In the genomic region with DNA sequence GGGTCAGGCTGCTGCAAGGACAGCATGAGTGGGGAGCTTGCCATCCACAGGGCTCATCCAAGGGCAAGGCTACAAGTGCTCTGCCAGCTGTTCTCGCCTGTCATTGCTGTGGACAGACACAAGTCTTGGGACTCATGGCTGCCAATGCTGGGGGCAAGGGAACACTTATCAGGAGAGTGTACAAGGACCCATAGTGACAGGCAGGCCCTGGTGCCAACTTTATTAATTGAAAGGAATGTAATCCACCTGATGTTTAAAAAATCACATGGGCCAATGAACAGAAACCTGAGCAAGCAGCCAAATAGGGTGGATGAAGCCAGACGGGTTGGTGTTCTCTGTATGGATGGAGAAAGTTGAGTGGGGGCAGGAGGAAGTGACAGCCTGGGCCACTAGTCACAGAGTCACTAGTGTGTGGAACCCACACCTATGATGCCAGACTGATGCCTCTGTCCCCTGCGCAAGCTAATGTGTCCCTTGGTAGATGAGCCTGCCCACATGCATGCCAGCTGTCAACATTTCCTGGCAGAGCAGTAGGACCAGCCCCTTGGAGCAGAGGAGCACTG, we compare ENCODE assay signal across 13 mouse cellular contexts.
DNase-seq lines count a peak whose midpoint lies in the region; ATAC-seq and TF ChIP-seq lines count a peak whose summit lies in the region.
"Had no signal": no experiment of that assay in that cellular context is flagged by ENCODE, and none has a peak within 500 bp of the region (broad histone marks: within the 10 kb centered on the region; RNA-seq: fewer than 3 reads in every experiment).

No protein-coding gene starts in this region.

- no peaks in the 10 kb centered on the region for H3K9me3 ChIP-seq in hindbrain, embryonic 16.5 days (ENCODE audit: control insufficient read depth, low read length)
- no peaks in the 10 kb centered on the region for H3K9me3 ChIP-seq in hindbrain, embryonic 10.5 days
- no peaks in the 10 kb centered on the region for H3K9me3 ChIP-seq in forebrain, embryonic 10.5 days

- TF ChIP-seq POLR2A in myocyte (IDR thresholded peaks at IDR 0.05; ENCODE audit: insufficient read length, low read depth): no peak

- H3K79me2 ChIP-seq in myocyte (ENCODE audit: control insufficient read depth, insufficient read depth): no peaks in the 10 kb centered on the region

- H3K27ac ChIP-seq in hindbrain, embryonic 16.5 days (ENCODE audit: low read depth, low read length): no peak overlapping the region
- no peak overlapping the region for H3K27ac ChIP-seq in hindbrain, embryonic 10.5 days
- H3K27ac ChIP-seq in forebrain, embryonic 10.5 days: no peak overlapping the region
- H3K27ac ChIP-seq: liver, embryonic 14.5 days; stomach, postnatal 0 days had no signal

- DNase-seq in hindbrain, embryonic 10.5 days (ENCODE audit: low spot score): no peak
- DNase-seq in ovary, adult 18-20 months (ENCODE audit: low spot score): peak; percentile 31
- no peak for DNase-seq in ovary, postnatal 14 days (ENCODE audit: low spot score)
- DNase-seq in gastrocnemius, postnatal 36 days: peak; percentile 26 to 47
- DNase-seq in left cerebral cortex, adult 9 months (ENCODE audit: low spot score in 2 of 2): no peak
- DNase-seq in forebrain, embryonic 10.5 days (ENCODE audit: extremely low spot score, low spot score): no peak
- DNase-seq: right cerebral cortex, postnatal 25 days had no signal

- no peak overlapping the region for H3K4me2 ChIP-seq in hindbrain, embryonic 16.5 days (ENCODE audit: low read length)
- H3K4me2 ChIP-seq in myocyte (ENCODE audit: low read depth): no peak overlapping the region

- H3K36me3 ChIP-seq in hindbrain, embryonic 16.5 days (ENCODE audit: control insufficient read depth, insufficient read depth, low read length): no peaks in the 10 kb centered on the region
- H3K36me3 ChIP-seq in hindbrain, embryonic 10.5 days: no peaks in the 10 kb centered on the region
- H3K36me3 ChIP-seq in myocyte (ENCODE audit: control insufficient read depth, insufficient read depth): no peaks in the 10 kb centered on the region
- H3K36me3 ChIP-seq in forebrain, embryonic 10.5 days (replicated peaks): no peaks in the 10 kb centered on the region

- intact Hi-C loops in gastrocnemius, postnatal 36 days (cut with DNase I): no loop called here

- H3K4me3 ChIP-seq in hindbrain, embryonic 16.5 days (ENCODE audit: low read length): no peak overlapping the region
- no peak overlapping the region for H3K4me3 ChIP-seq in hindbrain, embryonic 10.5 days
- no peak overlapping the region for H3K4me3 ChIP-seq in myocyte
- no peak overlapping the region for H3K4me3 ChIP-seq in forebrain, embryonic 10.5 days

- H3K27me3 ChIP-seq in hindbrain, embryonic 16.5 days (replicated peaks; ENCODE audit: control insufficient read depth, insufficient read depth, low read length): no peaks in the 10 kb centered on the region
- no peaks in the 10 kb centered on the region for H3K27me3 ChIP-seq in hindbrain, embryonic 10.5 days (ENCODE audit: insufficient read depth, poor library complexity, severe bottlenecking)
- H3K27me3 ChIP-seq in myocyte (ENCODE audit: control insufficient read depth, insufficient read depth, insufficient read length): no peaks in the 10 kb centered on the region
- H3K27me3 ChIP-seq in forebrain, embryonic 10.5 days (ENCODE audit: poor library complexity, severe bottlenecking): no peaks in the 10 kb centered on the region
- H3K27me3 ChIP-seq: CH12.LX had no signal

- 75% methylated on average over 3 of the region's 3 CpGs for WGBS in hindbrain, embryonic 16.5 days
- 92% methylated on average over 3 of the region's 3 CpGs for WGBS in hindbrain, embryonic 10.5 days
- WGBS in forebrain, embryonic 10.5 days: 86% methylated on average over 3 of the region's 3 CpGs

- peaks cover 10% of the 10 kb centered on the region for H3K4me1 ChIP-seq in hindbrain, embryonic 16.5 days (ENCODE audit: control insufficient read depth, insufficient read depth, low read depth, low read length)
- 0 out of 2 replicates have a peak, but pooled peaks cover 5% of the 10 kb centered on the region for H3K4me1 ChIP-seq in hindbrain, embryonic 10.5 days (replicated peaks)
- peaks cover 7% of the 10 kb centered on the region; the same call in 1 of the 2 replicates for H3K4me1 ChIP-seq in forebrain, embryonic 10.5 days

- ATAC-seq in hindbrain, embryonic 16.5 days: peak; percentile 41; the same call in 1 of the 2 replicates
- ATAC-seq: intestine, postnatal 0 days had no signal

- no peak overlapping the region for H3ac ChIP-seq in myocyte (ENCODE audit: control insufficient read depth, insufficient read length)

- no peak overlapping the region for H3K9ac ChIP-seq in hindbrain, embryonic 16.5 days (ENCODE audit: low read depth, low read length)
- H3K9ac ChIP-seq: liver, embryonic 14.5 days had no signal

TF ChIP-seq in myocyte, 11 proteins besides CTCF, POLR2A, EP300 and RAD21:
- TF ChIP-seq TCF12 (IDR thresholded peaks at IDR 0.05; ENCODE audit: insufficient read depth, poor library complexity, severe bottlenecking) (no peak), MYOD1 (IDR thresholded peaks at IDR 0.05; ENCODE audit: control insufficient read depth in 1 of 3, insufficient read length in 2 of 3, low read depth in 2 of 3) (peak; percentile 93 to 99 (median 99)), MYOG (IDR thresholded peaks at IDR 0.05; ENCODE audit: control insufficient read depth in 1 of 3, insufficient read depth in 1 of 3, insufficient read length in 2 of 3, low read depth in 2 of 3) (peak in 1 of 3 experiments; percentile 73), SRF (IDR thresholded peaks at IDR 0.05; ENCODE audit: control insufficient read depth, insufficient read length, low read depth) (no peak), TCF3 (IDR thresholded peaks at IDR 0.05; ENCODE audit: insufficient read length, low read depth) (peak; percentile 14)

Comparison
In these comparisons a context has a peak if more than half of its experiments do, and no peak if none do; other contexts are left out.
1. DNase-seq: peak in ovary, adult 18-20 months (single experiment) and gastrocnemius, postnatal 36 days (2 of 2); none in hindbrain, embryonic 10.5 days (single experiment), ovary, postnatal 14 days (single experiment), left cerebral cortex, adult 9 months (0 of 2) and forebrain, embryonic 10.5 days (single experiment).